Mouse (Mus musculus) hindbrain, embryonic 12.5 days (tissue): ENCODE data around the gene Epgn. TPM values are rescaled to one million over a fixed set of nuclear protein-coding genes. Genes with fewer than 3 reads are reported as not detected.

Experiments
- ATAC-seq: fragments of 200-750 bp; cut with Nextera tagmentation; 2 replicates; pipeline ENCODE4 v1.8.0; 2017; ENCODE audit warnings: moderate TSS enrichment; ENCODE audit not compliant: low FRiP score
- H3K27ac ChIP-seq: fragments of 300-500 bp; sonication (generic); 2 replicates; pipeline ENCODE4 v1.5.1; 2016; ENCODE audit warnings: mild to moderate bottlenecking
- H3K27me3 ChIP-seq: fragments of 300-500 bp; sonication (generic); 2 replicates; pipeline ENCODE4 v1.6.1; 2016; ENCODE audit warnings: mild to moderate bottlenecking
- H3K36me3 ChIP-seq: fragments of 300-500 bp; sonication (generic); 2 replicates; pipeline ENCODE4 v1.6.1; 2016; ENCODE audit warnings: mild to moderate bottlenecking
- H3K4me1 ChIP-seq: fragments of 300-500 bp; sonication (generic); 2 replicates; pipeline ENCODE4 v1.6.1; 2016
- H3K4me2 ChIP-seq: fragments of 300-500 bp; sonication (generic); replicated peaks from 2 replicates; pipeline ENCODE4 v1.6.1; 2016; ENCODE audit warnings: mild to moderate bottlenecking
- H3K4me3 ChIP-seq: fragments of 300-500 bp; sonication (generic); 2 replicates; pipeline ENCODE4 v1.5.1; 2016; ENCODE audit warnings: mild to moderate bottlenecking
- H3K9ac ChIP-seq: fragments of 300-500 bp; sonication (generic); 2 replicates; pipeline ENCODE4 v1.6.1; 2016; ENCODE audit warnings: mild to moderate bottlenecking, moderate library complexity
- H3K9me3 ChIP-seq: fragments of 300-500 bp; sonication (generic); replicated peaks from 2 replicates; pipeline ENCODE4 v1.6.1; 2016; ENCODE audit warnings: mild to moderate bottlenecking
- WGBS: fragments of 180-500 bp; shearing (Covaris S2); methylation state at CpG from one replicate; pipeline ENCODE4 v1.1.7; 2016; 5-methylcytosine and 5-hydroxymethylcytosine counted together
- polyA plus RNA-seq: library from polyadenylated mRNA; unstranded; fragments of >200 nt; fragmentation: Nextera tagmentation; extraction: Ambion mirVana; gene quantifications from 2 replicates; pipeline ENCODE4 v1.2.1, GENCODE M21; 2016

The Epgn gene
- 0.18 TPM in 1 of 2 replicates, not detected in the other for polyA plus RNA-seq

DNA sequence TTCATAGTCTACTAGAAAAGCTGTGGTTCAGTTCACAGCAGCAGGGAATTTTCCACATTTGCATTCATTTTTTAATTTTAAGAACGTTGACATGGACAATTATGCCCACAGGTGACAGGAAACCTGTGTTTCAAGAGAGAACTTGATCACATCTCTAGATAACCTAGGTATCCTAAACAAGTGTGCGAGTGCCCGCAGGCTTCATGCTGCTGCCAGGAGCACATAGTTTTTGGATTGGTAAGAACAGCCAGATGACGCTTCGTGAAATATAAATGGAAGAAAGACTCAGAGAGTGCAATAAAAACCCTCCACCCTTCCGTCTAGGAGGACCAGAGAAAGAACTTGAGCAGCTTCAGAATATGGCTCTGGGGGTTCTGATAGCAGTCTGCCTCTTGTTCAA, at the start of gene Epgn:
Epgn (plus strand) TSS at position 301 of the 400 bp plus-strand sequence.
- Histone ChIP-seq H3K36me3 (no peaks in the 10 kb centered on the region), H3K4me1 (no peaks in the 10 kb centered on the region), H3K4me2 (no peak within 1 kb of the TSS), H3K27ac (no peak within 1 kb of the TSS), H3K27me3 (no peaks in the 10 kb centered on the region), H3K9me3 (no peaks in the 10 kb centered on the region), H3K4me3 (no peak within 1 kb of the TSS), H3K9ac (no peak within 1 kb of the TSS)
- ATAC-seq: no peak
- WGBS: 95% methylated on average over 6 of the region's 6 CpGs

DNA sequence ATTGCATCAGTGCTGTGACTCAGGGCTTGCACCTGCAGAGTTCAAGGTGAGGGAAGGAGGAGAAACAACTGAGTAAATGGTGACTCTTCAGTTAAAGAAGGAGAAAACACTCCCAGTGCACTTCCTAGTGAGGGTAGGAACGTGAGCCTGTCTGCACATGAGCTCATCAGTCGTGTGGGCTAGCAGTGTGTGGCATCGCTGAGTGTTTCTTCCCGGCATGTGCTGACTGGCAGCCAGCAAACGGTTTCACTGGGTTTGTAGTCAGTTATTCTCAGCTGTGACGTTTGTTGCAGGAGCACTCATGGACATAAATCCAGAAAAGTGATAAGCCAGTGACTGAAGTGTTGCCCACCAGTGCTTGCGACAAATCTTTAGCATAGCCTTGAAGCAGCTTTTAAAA, 47.0 kb upstream of the Epgn start:
- no peak for ATAC-seq
- 89% methylated on average over 7 of the region's 7 CpGs for WGBS
- Histone ChIP-seq H3K4me1 (no peaks in the 10 kb centered on the region), H3K27ac (no peak overlapping the region), H3K36me3 (peaks cover 15% of the 10 kb centered on the region), H3K4me3 (no peak overlapping the region), H3K27me3 (no peaks in the 10 kb centered on the region), H3K4me2 (no peak overlapping the region), H3K9me3 (no peaks in the 10 kb centered on the region), H3K9ac (no peak overlapping the region)

DNA sequence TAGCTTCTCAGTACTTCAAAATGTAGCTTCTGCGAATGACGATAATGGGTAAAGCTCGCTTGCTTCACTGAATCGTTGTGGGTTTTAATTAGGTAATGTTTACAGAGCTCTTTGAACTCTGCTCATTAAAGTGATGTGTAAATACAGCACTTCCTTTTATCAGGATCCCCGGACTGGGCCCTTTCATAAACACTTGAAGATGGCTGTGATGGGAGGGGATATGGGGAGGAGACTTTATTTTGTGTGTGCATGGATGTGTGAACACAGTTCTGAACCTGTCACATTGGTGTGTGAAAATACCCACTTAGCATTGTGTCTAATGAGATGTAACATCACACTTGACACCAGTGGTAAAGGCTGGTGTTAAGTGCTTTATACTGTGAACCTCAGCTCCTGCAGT, 39.7 kb upstream of the Epgn start:
- no peak overlapping the region for H3K4me3 ChIP-seq
- H3K27me3 ChIP-seq: no peaks in the 10 kb centered on the region
- H3K9me3 ChIP-seq: no peaks in the 10 kb centered on the region
- no peak for ATAC-seq
- no peak overlapping the region for H3K9ac ChIP-seq
- H3K4me1 ChIP-seq: no peaks in the 10 kb centered on the region
- H3K4me2 ChIP-seq: no peak overlapping the region
- WGBS: 84% methylated on average over 5 of the region's 5 CpGs
- no peak overlapping the region for H3K27ac ChIP-seq
- peaks cover 9% of the 10 kb centered on the region; the same call in 1 of the 2 replicates for H3K36me3 ChIP-seq

DNA sequence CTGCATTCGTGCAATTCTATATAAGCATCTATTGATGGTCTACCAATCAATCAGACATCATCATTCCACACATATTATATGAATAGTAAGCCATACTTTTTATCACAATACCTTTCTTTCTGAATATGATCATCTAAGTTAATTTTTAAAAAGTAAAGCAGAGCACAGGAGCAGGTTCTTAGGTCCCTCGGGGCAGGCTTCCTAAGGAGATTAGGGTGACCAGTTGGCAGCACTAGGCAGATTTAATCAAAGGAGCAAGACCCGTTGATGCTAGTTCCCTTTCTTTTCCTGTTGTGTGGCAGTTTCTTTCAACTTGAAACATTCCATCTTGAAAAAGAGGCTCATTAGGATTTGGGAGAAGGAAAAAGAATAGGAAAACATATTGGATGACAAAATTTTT, 39.1 kb upstream of the Epgn start:
- H3K9ac ChIP-seq: no peak overlapping the region
- H3K4me2 ChIP-seq: no peak overlapping the region
- no peak for ATAC-seq
- no peaks in the 10 kb centered on the region for H3K9me3 ChIP-seq
- no peaks in the 10 kb centered on the region for H3K27me3 ChIP-seq
- peaks cover 9% of the 10 kb centered on the region; the same call in 1 of the 2 replicates for H3K36me3 ChIP-seq
- H3K27ac ChIP-seq: no peak overlapping the region
- no peaks in the 10 kb centered on the region for H3K4me1 ChIP-seq
- H3K4me3 ChIP-seq: no peak overlapping the region
- 81% methylated on average over 3 of the region's 3 CpGs for WGBS

DNA sequence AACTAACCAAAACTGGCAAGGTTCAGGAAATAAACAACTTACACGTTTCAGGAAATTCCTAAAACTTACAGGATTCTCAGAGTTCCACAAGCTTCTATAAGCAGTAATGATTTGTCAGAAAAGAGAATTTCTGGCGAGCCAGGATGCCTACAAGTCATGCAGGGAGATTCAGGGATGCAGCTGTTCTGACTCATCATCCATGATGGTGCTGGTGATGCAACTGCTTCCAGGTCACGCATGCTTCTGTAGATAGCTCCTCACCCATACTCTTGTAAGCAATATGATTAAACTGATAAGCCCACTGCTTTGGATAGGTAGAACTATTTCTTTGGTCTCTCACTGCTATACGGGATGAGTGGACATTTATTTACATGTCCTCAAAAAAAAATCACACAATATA, 38.7 kb upstream of the Epgn start:
- no peak overlapping the region for H3K4me3 ChIP-seq
- no peak for ATAC-seq
- H3K9me3 ChIP-seq: no peaks in the 10 kb centered on the region
- no peaks in the 10 kb centered on the region for H3K27me3 ChIP-seq
- H3K4me2 ChIP-seq: no peak overlapping the region
- H3K9ac ChIP-seq: no peak overlapping the region
- 90% methylated on average over 4 of the region's 4 CpGs for WGBS
- H3K27ac ChIP-seq: no peak overlapping the region
- peaks cover 9% of the 10 kb centered on the region; the same call in 1 of the 2 replicates for H3K36me3 ChIP-seq
- no peaks in the 10 kb centered on the region for H3K4me1 ChIP-seq

DNA sequence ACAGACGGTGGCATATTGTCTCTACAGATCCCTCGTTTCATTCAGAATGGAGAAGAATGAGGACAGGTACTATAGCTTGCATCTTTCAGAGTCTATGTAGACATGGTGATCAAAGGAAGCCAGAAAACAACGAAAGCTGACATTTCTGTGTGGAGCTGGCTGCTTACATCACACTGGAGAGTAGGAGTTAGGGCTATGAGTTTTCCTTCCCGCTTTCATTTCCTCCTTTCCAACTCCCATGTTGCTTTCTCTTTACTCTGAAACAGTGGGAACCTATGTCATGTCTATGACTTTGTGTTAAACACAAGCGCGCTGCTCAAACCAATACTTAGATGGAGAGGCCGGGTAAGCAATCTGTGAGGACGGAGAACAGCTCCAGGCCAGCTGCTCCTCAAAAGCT, 27.3 kb upstream of the Epgn start:
- Histone ChIP-seq H3K27me3 (no peaks in the 10 kb centered on the region), H3K9me3 (no peaks in the 10 kb centered on the region), H3K36me3 (peaks cover 16% of the 10 kb centered on the region; the same call in 1 of the 2 replicates), H3K4me3 (no peak overlapping the region), H3K4me1 (no peaks in the 10 kb centered on the region), H3K27ac (no peak overlapping the region), H3K9ac (no peak overlapping the region), H3K4me2 (no peak overlapping the region)
- 94% methylated on average over 8 of the region's 8 CpGs for WGBS
- no peak for ATAC-seq

DNA sequence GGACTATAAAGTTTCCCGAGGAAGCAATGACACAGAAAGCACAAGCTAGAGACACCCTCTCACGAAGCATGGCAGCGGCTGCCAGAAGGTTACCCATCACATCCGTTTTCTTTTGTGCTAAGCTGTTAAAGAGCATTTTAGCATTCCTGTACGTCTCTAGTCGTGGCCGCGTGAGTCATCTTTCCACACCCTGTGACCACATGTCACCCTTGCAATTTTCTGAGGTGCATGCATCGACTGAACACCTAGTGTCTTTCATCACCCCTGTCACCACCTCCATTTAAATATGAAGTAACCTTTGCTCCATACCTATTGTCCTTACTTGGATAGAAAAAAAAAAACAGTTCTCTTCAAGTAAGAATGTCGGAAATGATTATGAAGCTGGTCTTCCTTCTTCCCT, 12.0 kb upstream of the Epgn start:
- Histone ChIP-seq H3K27ac (no peak overlapping the region), H3K27me3 (no peaks in the 10 kb centered on the region), H3K4me3 (no peak overlapping the region), H3K9ac (no peak overlapping the region), H3K36me3 (0 out of 2 replicates have a peak, but pooled peaks cover 3% of the 10 kb centered on the region), H3K4me1 (no peaks in the 10 kb centered on the region), H3K9me3 (no peaks in the 10 kb centered on the region), H3K4me2 (no peak overlapping the region)
- 82% methylated on average over 10 of the region's 10 CpGs for WGBS
- ATAC-seq: no peak

DNA sequence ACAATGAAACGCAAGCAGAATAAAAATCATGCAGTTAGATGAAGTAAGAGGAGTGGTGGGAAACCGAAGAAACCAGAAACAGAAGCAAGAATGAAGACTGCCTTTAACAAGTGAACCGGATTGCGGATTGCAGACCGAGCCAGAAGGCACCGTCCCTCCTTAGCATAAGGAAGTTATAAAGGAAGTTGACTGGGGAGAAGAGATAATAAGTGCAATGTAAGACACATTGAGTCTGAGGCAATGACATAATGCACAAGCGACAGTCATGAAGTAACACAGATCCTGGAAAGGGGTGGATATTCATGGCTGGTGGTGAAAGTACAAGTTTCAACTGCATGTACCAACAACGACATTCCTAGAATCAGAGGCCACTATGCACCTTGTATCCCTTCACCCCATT, 4.2 kb upstream of the Epgn start:
- WGBS: 90% methylated on average over 8 of the region's 8 CpGs
- no peak for ATAC-seq

DNA sequence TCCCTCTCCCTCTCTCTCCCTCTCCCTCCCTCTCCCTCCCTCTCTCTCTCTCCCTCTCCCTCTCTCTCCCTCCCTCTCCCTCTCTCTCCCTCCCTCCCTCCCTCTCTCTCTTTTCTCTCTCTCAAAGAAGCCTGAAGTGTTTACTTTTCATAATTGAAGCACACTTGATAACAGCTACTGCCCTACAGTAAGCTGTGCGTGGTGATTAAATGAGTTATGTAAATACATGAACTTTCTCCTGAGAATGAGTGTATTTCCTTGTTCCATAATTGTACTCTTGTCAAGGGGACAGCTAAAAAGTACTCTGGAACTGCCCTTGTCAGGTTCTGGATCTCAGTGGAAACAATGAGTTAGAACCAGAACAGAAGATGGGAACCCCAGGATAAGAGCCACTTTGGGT, 576 bp downstream of the Epgn start:
- no peaks in the 10 kb centered on the region for H3K9me3 ChIP-seq
- H3K27ac ChIP-seq: no peak overlapping the region
- H3K4me3 ChIP-seq: no peak overlapping the region
- no peaks in the 10 kb centered on the region for H3K4me1 ChIP-seq
- H3K27me3 ChIP-seq: no peaks in the 10 kb centered on the region
- 70% methylated on average over 1 of the region's 1 CpGs for WGBS
- H3K9ac ChIP-seq: no peak overlapping the region
- H3K4me2 ChIP-seq: no peak overlapping the region
- no peaks in the 10 kb centered on the region for H3K36me3 ChIP-seq
- ATAC-seq: no peak

More for the DNA sequence above, 4.2 kb upstream of the Epgn start:
- Histone ChIP-seq H3K9me3 (no peaks in the 10 kb centered on the region), H3K27me3 (no peaks in the 10 kb centered on the region), H3K36me3 (0 out of 2 replicates have a peak, but pooled peaks cover 3% of the 10 kb centered on the region), H3K4me1 (no peaks in the 10 kb centered on the region), H3K4me3 (no peak overlapping the region), H3K4me2 (no peak overlapping the region), H3K27ac (no peak overlapping the region), H3K9ac (no peak overlapping the region)

DNA sequence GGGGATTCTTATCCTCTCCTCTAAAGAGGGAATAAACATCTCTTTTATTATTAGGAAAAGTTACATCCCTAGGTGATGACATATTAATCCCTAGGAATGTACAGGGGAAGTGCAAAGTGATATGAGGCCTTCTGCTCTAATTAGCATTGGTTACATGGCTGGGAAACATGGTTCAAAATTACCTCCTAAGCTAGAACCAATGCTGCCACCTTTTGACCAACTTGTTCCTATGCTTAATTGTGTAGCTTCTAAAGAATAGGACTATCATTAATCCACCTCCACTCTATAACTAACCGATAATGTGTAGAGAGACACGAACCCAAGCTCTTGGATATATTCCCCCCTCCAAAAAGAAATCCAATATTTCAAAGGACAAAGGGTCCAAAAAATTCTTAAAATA, 3.4 kb downstream of the Epgn start:
- Histone ChIP-seq H3K9ac (no peak overlapping the region), H3K27me3 (no peaks in the 10 kb centered on the region)
- no peak for ATAC-seq

DNA sequence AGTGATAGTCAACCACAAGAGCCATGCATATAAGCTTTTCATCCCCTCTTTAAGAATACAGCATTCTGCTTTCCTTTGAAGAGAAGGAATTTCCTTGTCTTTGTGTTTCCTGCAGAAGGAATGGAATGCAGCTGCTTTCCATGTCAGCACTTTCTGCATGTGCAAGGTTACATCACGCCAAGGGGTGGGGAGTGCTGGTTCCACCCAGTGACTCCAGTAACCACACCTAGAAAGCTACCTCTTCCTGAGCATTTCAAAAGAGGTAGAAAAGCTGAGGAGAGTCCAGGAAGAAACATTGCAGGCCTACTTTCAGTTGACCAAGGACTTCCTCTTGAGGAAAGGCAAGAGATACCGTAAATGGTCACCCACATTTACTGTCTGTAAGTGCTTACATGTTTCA, 8.1 kb downstream of the Epgn start:
- Histone ChIP-seq H3K9me3 (no peaks in the 10 kb centered on the region), H3K9ac (no peak overlapping the region), H3K27ac (no peak overlapping the region), H3K27me3 (no peaks in the 10 kb centered on the region), H3K36me3 (no peaks in the 10 kb centered on the region), H3K4me3 (no peak overlapping the region), H3K4me1 (no peaks in the 10 kb centered on the region), H3K4me2 (no peak overlapping the region)
- 88% methylated on average over 2 of the region's 2 CpGs for WGBS
- no peak for ATAC-seq

More for the DNA sequence above, 3.4 kb downstream of the Epgn start:
- Histone ChIP-seq H3K4me3 (no peak overlapping the region), H3K4me2 (no peak overlapping the region), H3K9me3 (no peaks in the 10 kb centered on the region), H3K27ac (no peak overlapping the region), H3K4me1 (no peaks in the 10 kb centered on the region), H3K36me3 (no peaks in the 10 kb centered on the region)
- 90% methylated on average over 2 of the region's 2 CpGs for WGBS

DNA sequence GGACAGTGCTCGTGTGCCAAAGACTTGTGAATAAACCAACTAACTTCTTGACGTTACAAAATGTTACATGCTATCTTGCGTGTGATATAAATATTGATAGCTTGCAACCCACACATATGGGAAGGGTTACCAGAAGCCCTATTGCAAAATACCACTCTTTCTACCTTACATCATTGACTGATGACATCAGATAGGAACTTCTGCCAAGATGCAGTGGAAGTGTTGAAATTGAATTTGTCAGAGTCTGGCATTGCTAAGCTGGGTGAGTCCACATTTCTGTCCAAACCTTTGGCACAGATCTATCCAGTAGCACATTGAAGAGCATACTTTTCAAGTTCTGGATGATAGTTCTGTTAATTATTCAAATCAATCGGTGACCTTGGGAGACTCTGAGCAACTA, 9.4 kb downstream of the Epgn start:
- no peak for ATAC-seq
- no peak overlapping the region for H3K9ac ChIP-seq

DNA sequence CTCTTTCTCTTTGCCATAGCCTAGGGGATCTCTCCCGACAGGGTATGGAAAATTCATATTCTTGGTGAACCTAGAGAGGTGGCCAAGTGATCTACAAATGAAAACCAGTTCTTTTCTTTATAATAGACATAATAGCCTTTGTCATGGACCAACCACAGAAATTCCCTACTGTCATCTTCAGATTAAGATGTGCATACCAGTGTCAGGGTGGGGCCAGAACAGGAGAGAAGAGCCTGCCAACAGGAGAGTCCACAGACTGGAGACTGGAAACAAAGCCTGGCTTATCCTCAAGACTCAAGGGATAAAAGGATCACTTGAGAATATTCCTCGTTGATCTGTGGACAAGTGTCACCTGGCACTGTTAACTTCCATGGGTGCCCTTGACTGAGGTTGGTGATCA, 10.5 kb downstream of the Epgn start:
- Histone ChIP-seq H3K4me3 (no peak overlapping the region), H3K27ac (no peak overlapping the region), H3K4me1 (no peaks in the 10 kb centered on the region), H3K9me3 (no peaks in the 10 kb centered on the region), H3K36me3 (no peaks in the 10 kb centered on the region), H3K9ac (no peak overlapping the region), H3K4me2 (no peak overlapping the region), H3K27me3 (no peaks in the 10 kb centered on the region)
- no peak for ATAC-seq
- WGBS: 73% methylated on average over 2 of the region's 2 CpGs

More for the DNA sequence above, 9.4 kb downstream of the Epgn start:
- Histone ChIP-seq H3K36me3 (no peaks in the 10 kb centered on the region), H3K27me3 (no peaks in the 10 kb centered on the region), H3K27ac (no peak overlapping the region), H3K4me1 (no peaks in the 10 kb centered on the region), H3K9me3 (no peaks in the 10 kb centered on the region), H3K4me3 (no peak overlapping the region), H3K4me2 (no peak overlapping the region)
- 92% methylated on average over 4 of the region's 4 CpGs for WGBS
